ENCODE assay signal across 8 mouse cellular contexts in genomic region chr10:77581408-77582284, GRCm38 (mm10). TPM values are rescaled to one million over a fixed set of nuclear protein-coding genes. Genes with fewer than 3 reads are reported as not detected.
DNase-seq lines count a peak whose midpoint lies in the region; ATAC-seq and TF ChIP-seq lines count a peak whose summit lies in the region.

Gene Pttg1ip (plus strand): TSS chr10:77581720.

- TF ChIP-seq EP300 in lung, postnatal 0 days (IDR thresholded peaks at IDR 0.05), result no peak

- H3K27me3 ChIP-seq in hindbrain, embryonic 10.5 days (ENCODE audit: insufficient read depth, poor library complexity, severe bottlenecking), result no peaks in the 10 kb centered on the region
- H3K27me3 ChIP-seq in lung, postnatal 0 days (replicated peaks; ENCODE audit: insufficient read depth, low read length), result no peaks in the 10 kb centered on the region

- no peak for TF ChIP-seq CTCF in lung, postnatal 0 days (IDR thresholded peaks at IDR 0.05)

- under 1% methylated on average over 64 of the region's 64 CpGs for WGBS in hindbrain, embryonic 10.5 days
- 1% methylated on average over 64 of the region's 64 CpGs for WGBS in lung, postnatal 0 days

- H3K4me2 ChIP-seq in lung, postnatal 0 days (replicated peaks; ENCODE audit: low read depth, low read length), result peak within 1 kb of the TSS; percentile 72

- no peaks in the 10 kb centered on the region for H3K9me3 ChIP-seq in hindbrain, embryonic 10.5 days
- H3K9me3 ChIP-seq in lung, postnatal 0 days (ENCODE audit: low read length), result no peaks in the 10 kb centered on the region

- ATAC-seq in frontal cortex, adult (ENCODE audit: low TSS enrichment), result peak; percentile 93
- ATAC-seq in lung, postnatal 0 days, result peak; percentile 95

- peaks cover 31% of the 10 kb centered on the region for H3K4me1 ChIP-seq in hindbrain, embryonic 10.5 days (replicated peaks)
- peaks cover 13% of the 10 kb centered on the region for H3K4me1 ChIP-seq in lung, postnatal 0 days (ENCODE audit: insufficient read depth, low read depth, low read length)

- peaks cover 8% of the 10 kb centered on the region; the same call in 1 of the 2 replicates for H3K36me3 ChIP-seq in hindbrain, embryonic 10.5 days
- no peaks in the 10 kb centered on the region for H3K36me3 ChIP-seq in lung, postnatal 0 days (ENCODE audit: insufficient read depth, low read length)

- peak within 1 kb of the TSS; percentile 93 for H3K27ac ChIP-seq in hindbrain, embryonic 10.5 days
- H3K27ac ChIP-seq in lung, postnatal 0 days (ENCODE audit: low read length), result peak within 1 kb of the TSS; percentile 97

- peak within 1 kb of the TSS; percentile 85 for H3K4me3 ChIP-seq in hindbrain, embryonic 10.5 days
- H3K4me3 ChIP-seq in lung, postnatal 0 days (ENCODE audit: low read depth, low read length), result peak within 1 kb of the TSS; percentile 58

- H3K9ac ChIP-seq in lung, postnatal 0 days (replicated peaks; ENCODE audit: low read depth), result peak within 1 kb of the TSS; percentile 59

- peak; percentile 100 for DNase-seq in MN1 (ENCODE audit: low spot score)
- DNase-seq in cerebellum, adult 9-10 months, result peak; percentile 96
- DNase-seq in hindbrain, embryonic 10.5 days (ENCODE audit: low spot score), result peak; percentile 96
- DNase-seq in layer of hippocampus, adult 9-11 months, result peak; percentile 97
- DNase-seq in lung, postnatal 0 days (ENCODE audit: low spot score), result peak; percentile 100
- DNase-seq in ovary, postnatal 14 days (ENCODE audit: low spot score), result peak; percentile 92
- DNase-seq in thymus, postnatal 14 days, result peak; percentile 97

RNA-seq across cellular contexts. Expression of gene Pttg1ip, which starts in this region (rescaled TPM):
- polyA plus RNA-seq in hindbrain, embryonic 10.5 days (2016; fragmentation: Nextera tagmentation; extraction: Ambion mirVana), result 66.6 and 67.2 TPM in 2 replicates
- 189 and 207 TPM in 2 replicates for polyA plus RNA-seq in lung, postnatal 0 days (2015; fragmentation: Nextera tagmentation; extraction: Ambion mirVana)

Comparison
In these comparisons a context has a peak if more than half of its experiments do, and no peak if none do; other contexts are left out.
1. Peak in every context shown above with its lines: DNase-seq, ATAC-seq, H3K4me3 ChIP-seq and H3K27ac ChIP-seq.